Mouse (Mus musculus) adrenal gland, adult 8-10 months (tissue): ENCODE measurements around the gene Armt1. TPM values are rescaled to one million over a fixed set of nuclear protein-coding genes. Genes with fewer than 3 reads are reported as not detected.
"Not testable (repeated sequence)": the region's sequence is repeated elsewhere in the genome, so short reads cannot be mapped to it uniquely, and the experiment has no call there.

Experiments used
- DNase-seq: peaks from one replicate; pipeline ENCODE4 v3.0.0; 2022
- total RNA-seq, 4 experiments: library from RNA; stranded (reverse); gene quantifications; 2 replicates each; pipeline ENCODE4 v1.2.4; 2022

The Armt1 gene
- total RNA-seq: 10 to 100 TPM; 15.6 to 20.7 (median 16.7) TPM

- DNase-seq: peak; percentile 92
Measured at GRCm38 (mm10) chr10:4432123-4432931, at the start of gene Armt1, which contains the start of gene Rmnd1. Gene Armt1, plus strand, starts transcription at chr10:4432467. Gene Rmnd1, minus strand, starts transcription at chr10:4432388.

GRCm38 (mm10) chr10:4384244-4384643, 48.0 kb upstream of the Armt1 start:
- DNase-seq: no peak

GRCm38 (mm10) chr10:4386609-4387591, 45.4 kb upstream of the Armt1 start:
- DNase-seq: peak; percentile 92

- peak; percentile 61 for DNase-seq
Measured at GRCm38 (mm10) chr10:4387701-4388383, 44.4 kb upstream of the Armt1 start, which contains the start of gene Zbtb2. Gene Zbtb2, minus strand, starts transcription at chr10:4388108.

GRCm38 (mm10) chr10:4388384-4388745, 43.9 kb upstream of the Armt1 start:
- no peak for DNase-seq

- DNase-seq: peak; percentile 74
Measured at GRCm38 (mm10) chr10:4389036-4389435, 43.2 kb upstream of the Armt1 start.

GRCm38 (mm10) chr10:4389461-4390112, 42.7 kb upstream of the Armt1 start:
- DNase-seq: no peak

- DNase-seq: no peak
Measured at GRCm38 (mm10) chr10:4390550-4390949, 41.7 kb upstream of the Armt1 start.

GRCm38 (mm10) chr10:4391076-4391475, 41.2 kb upstream of the Armt1 start:
- no peak for DNase-seq

- DNase-seq: no peak
Measured at GRCm38 (mm10) chr10:4391851-4392250, 40.4 kb upstream of the Armt1 start.

GRCm38 (mm10) chr10:4395321-4395720, 36.9 kb upstream of the Armt1 start:
- DNase-seq: no peak

- no peak for DNase-seq
Measured at GRCm38 (mm10) chr10:4398058-4398457, 34.2 kb upstream of the Armt1 start.

GRCm38 (mm10) chr10:4404895-4405491, 27.3 kb upstream of the Armt1 start:
- DNase-seq: no peak

- no peak for DNase-seq
Measured at GRCm38 (mm10) chr10:4405511-4405910, 26.8 kb upstream of the Armt1 start.

- DNase-seq: no peak
Measured at GRCm38 (mm10) chr10:4407191-4407590, 25.1 kb upstream of the Armt1 start.

- DNase-seq: no peak
Measured at GRCm38 (mm10) chr10:4425245-4425644, 7.0 kb upstream of the Armt1 start.

GRCm38 (mm10) chr10:4430399-4430798, 1.9 kb upstream of the Armt1 start:
- no peak for DNase-seq

- no peak for DNase-seq
Measured at GRCm38 (mm10) chr10:4430826-4431225, 1.4 kb upstream of the Armt1 start.

- no peak for DNase-seq
Measured at GRCm38 (mm10) chr10:4431746-4432122, 533 bp upstream of the Armt1 start.

- no peak for DNase-seq
Measured at GRCm38 (mm10) chr10:4432996-4433755, 909 bp downstream of the Armt1 start.

GRCm38 (mm10) chr10:4433871-4434270, 1.6 kb downstream of the Armt1 start:
- DNase-seq: not testable (repeated sequence)
